Mouse (Mus musculus): ENCODE results near the gene Gm10024. TPM values are rescaled to one million over a fixed set of nuclear protein-coding genes. Genes with fewer than 3 reads are reported as not detected.

Gm10024 gene
- polyA plus RNA-seq (2015; fragmentation: Illumina TruSeq; extraction: RNeasy Lipid Tissue Mini Kit (QIAGEN cat#74804); ENCODE audit: insufficient read depth, low read depth, low replicate concordance) = not detected

DNA sequence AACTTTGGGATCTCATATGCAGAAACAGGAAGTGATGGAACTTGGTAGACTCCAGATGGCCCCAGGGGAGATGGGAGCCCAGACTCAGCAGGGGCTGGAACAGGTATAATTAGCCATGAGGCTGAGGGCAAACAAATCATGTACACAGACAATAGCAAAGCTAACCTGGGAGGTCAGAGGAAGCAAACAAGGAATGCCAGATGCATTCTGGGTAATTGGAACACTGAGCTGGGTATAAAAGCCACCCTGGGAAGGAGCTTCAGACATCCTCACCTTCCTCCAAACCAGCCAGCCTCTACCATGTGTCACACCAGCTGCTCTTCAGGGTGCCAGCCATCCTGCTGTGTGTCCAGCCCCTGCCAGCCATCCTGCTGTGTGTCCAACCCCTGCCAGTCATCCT, at the start of gene Gm10024:
TSS of gene Gm10024 (plus strand) at position 301 of the 400 bp plus-strand sequence.

GRCm38 (mm10) chr10:77685895-77686664, 25.2 kb upstream of the Gm10024 start, which contains the start of gene Tspear:
TSS of gene Tspear (plus strand) at chr10:77686569.

DNA sequence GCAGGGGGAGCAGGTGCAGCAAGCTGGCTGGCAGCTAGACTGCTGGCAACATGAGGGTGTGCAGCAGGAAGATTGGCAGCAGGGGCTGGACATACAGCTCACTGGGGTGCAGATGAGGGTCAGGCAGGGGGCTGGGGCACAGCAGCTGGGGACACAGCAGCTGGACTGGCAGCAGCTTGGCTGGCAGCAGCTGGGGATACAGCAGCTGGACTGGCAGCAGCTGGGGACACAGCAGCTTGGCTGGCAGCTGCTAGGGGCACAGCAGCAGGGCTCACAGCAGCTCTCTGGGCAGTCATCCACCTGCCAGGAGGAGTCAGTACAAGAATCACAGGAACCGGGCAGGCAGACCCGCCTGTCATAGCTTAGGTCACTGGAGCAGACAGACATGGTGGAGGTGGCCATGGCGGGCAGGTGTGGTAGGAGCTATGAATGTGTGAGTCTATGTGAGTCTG, 20.9 kb upstream of the Gm10024 start, which contains the start of gene Gm19402:
TSS of gene Gm19402 (minus strand) at position 402 of the 452 bp plus-strand sequence.

GRCm38 (mm10) chr10:77697133-77697532, 14.1 kb upstream of the Gm10024 start, which contains the start of gene Gm9508:
TSS of gene Gm9508 (minus strand) at chr10:77697233.

GRCm38 (mm10) chr10:77706326-77706725, 4.9 kb upstream of the Gm10024 start, which contains the start of gene Gm10272:
TSS of gene Gm10272 (plus strand) at chr10:77706626.

GRCm38 (mm10) chr10:77715507-77715906, 4.2 kb downstream of the Gm10024 start, which contains the start of gene Gm10142:
TSS of gene Gm10142 (plus strand) at chr10:77715807.

DNA sequence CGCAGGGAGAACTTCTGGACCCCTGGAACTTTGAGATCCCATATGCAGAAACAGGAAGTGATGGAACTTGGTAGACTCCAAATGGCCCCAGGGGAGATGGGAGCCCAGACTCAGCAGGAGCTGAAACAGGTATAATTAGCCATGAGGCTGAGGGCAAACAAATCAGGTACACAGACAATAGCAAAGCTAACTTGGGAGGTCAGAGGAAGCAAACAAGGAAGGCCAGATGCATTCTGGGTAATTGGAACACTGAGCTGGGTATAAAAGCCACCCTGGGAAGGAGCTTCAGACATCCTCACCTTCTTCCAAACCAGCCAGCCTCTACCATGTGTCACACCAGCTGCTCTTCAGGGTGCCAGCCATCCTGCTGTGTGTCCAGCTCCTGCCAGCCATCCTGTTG, 9.0 kb downstream of the Gm10024 start, which contains the start of gene Krtap12-1:
TSS of gene Krtap12-1 (plus strand) at position 301 of the 400 bp plus-strand sequence.

GRCm38 (mm10) chr10:77726186-77726585, 14.9 kb downstream of the Gm10024 start, which contains the start of gene Gm10100:
TSS of gene Gm10100 (plus strand) at chr10:77726486.

GRCm38 (mm10) chr10:77741924-77742688, 30.8 kb downstream of the Gm10024 start, which contains the start of gene Gm18596:
TSS of gene Gm18596 (minus strand) at chr10:77742638.

GRCm38 (mm10) chr10:77751254-77751653, 40.0 kb downstream of the Gm10024 start, which contains the start of gene Gm9736:
TSS of gene Gm9736 (minus strand) at chr10:77751354.

GRCm38 (mm10) chr10:77759582-77759981, 48.3 kb downstream of the Gm10024 start, which contains the start of gene Gm3233:
TSS of gene Gm3233 (minus strand) at chr10:77759682.

Other genes with a start within 250 kb of the Gm10024 start
- 5.0 TPM for gene Fam207a, start 195.7 kb upstream of the Gm10024 start, polyA plus RNA-seq (2015; fragmentation: Illumina TruSeq; extraction: RNeasy Lipid Tissue Mini Kit (QIAGEN cat#74804); ENCODE audit: insufficient read depth, low read depth, low replicate concordance)
- 2.8 TPM for gene Itgb2, start 181.2 kb upstream of the Gm10024 start, polyA plus RNA-seq (2015; fragmentation: Illumina TruSeq; extraction: RNeasy Lipid Tissue Mini Kit (QIAGEN cat#74804); ENCODE audit: insufficient read depth, low read depth, low replicate concordance)
- gene Pttg1ip, start 129.7 kb upstream of the Gm10024 start, polyA plus RNA-seq (2015; fragmentation: Illumina TruSeq; extraction: RNeasy Lipid Tissue Mini Kit (QIAGEN cat#74804); ENCODE audit: insufficient read depth, low read depth, low replicate concordance) = 43.2 TPM
- 25.0 TPM for gene Sumo3, start 105.4 kb upstream of the Gm10024 start, polyA plus RNA-seq (2015; fragmentation: Illumina TruSeq; extraction: RNeasy Lipid Tissue Mini Kit (QIAGEN cat#74804); ENCODE audit: insufficient read depth, low read depth, low replicate concordance)
- not detected for gene Gm49325, start 105.3 kb upstream of the Gm10024 start, polyA plus RNA-seq (2015; fragmentation: Illumina TruSeq; extraction: RNeasy Lipid Tissue Mini Kit (QIAGEN cat#74804); ENCODE audit: insufficient read depth, low read depth, low replicate concordance)
- 14.4 TPM for gene Ube2g2, start 89.2 kb upstream of the Gm10024 start, polyA plus RNA-seq (2015; fragmentation: Illumina TruSeq; extraction: RNeasy Lipid Tissue Mini Kit (QIAGEN cat#74804); ENCODE audit: insufficient read depth, low read depth, low replicate concordance)
- gene Tspear, start 24.9 kb upstream of the Gm10024 start, polyA plus RNA-seq (2015; fragmentation: Illumina TruSeq; extraction: RNeasy Lipid Tissue Mini Kit (QIAGEN cat#74804); ENCODE audit: insufficient read depth, low read depth, low replicate concordance) = not detected
- not detected for gene Gm19402, start 20.7 kb upstream of the Gm10024 start, polyA plus RNA-seq (2015; fragmentation: Illumina TruSeq; extraction: RNeasy Lipid Tissue Mini Kit (QIAGEN cat#74804); ENCODE audit: insufficient read depth, low read depth, low replicate concordance)
- not detected for gene Gm9508, start 14.2 kb upstream of the Gm10024 start, polyA plus RNA-seq (2015; fragmentation: Illumina TruSeq; extraction: RNeasy Lipid Tissue Mini Kit (QIAGEN cat#74804); ENCODE audit: insufficient read depth, low read depth, low replicate concordance)
- not detected for gene Gm10272, start 4.8 kb upstream of the Gm10024 start, polyA plus RNA-seq (2015; fragmentation: Illumina TruSeq; extraction: RNeasy Lipid Tissue Mini Kit (QIAGEN cat#74804); ENCODE audit: insufficient read depth, low read depth, low replicate concordance)
- not detected for gene Gm10142, start 4.3 kb downstream of the Gm10024 start, polyA plus RNA-seq (2015; fragmentation: Illumina TruSeq; extraction: RNeasy Lipid Tissue Mini Kit (QIAGEN cat#74804); ENCODE audit: insufficient read depth, low read depth, low replicate concordance)
- not detected for gene Krtap12-1, start 9.1 kb downstream of the Gm10024 start, polyA plus RNA-seq (2015; fragmentation: Illumina TruSeq; extraction: RNeasy Lipid Tissue Mini Kit (QIAGEN cat#74804); ENCODE audit: insufficient read depth, low read depth, low replicate concordance)
- gene Gm10100, start 15.0 kb downstream of the Gm10024 start, polyA plus RNA-seq (2015; fragmentation: Illumina TruSeq; extraction: RNeasy Lipid Tissue Mini Kit (QIAGEN cat#74804); ENCODE audit: insufficient read depth, low read depth, low replicate concordance) = not detected
- gene Gm18596, start 31.2 kb downstream of the Gm10024 start, polyA plus RNA-seq (2015; fragmentation: Illumina TruSeq; extraction: RNeasy Lipid Tissue Mini Kit (QIAGEN cat#74804); ENCODE audit: insufficient read depth, low read depth, low replicate concordance) = not detected
- not detected for gene Gm9736, start 39.9 kb downstream of the Gm10024 start, polyA plus RNA-seq (2015; fragmentation: Illumina TruSeq; extraction: RNeasy Lipid Tissue Mini Kit (QIAGEN cat#74804); ENCODE audit: insufficient read depth, low read depth, low replicate concordance)
- not detected for gene Gm3233, start 48.2 kb downstream of the Gm10024 start, polyA plus RNA-seq (2015; fragmentation: Illumina TruSeq; extraction: RNeasy Lipid Tissue Mini Kit (QIAGEN cat#74804); ENCODE audit: insufficient read depth, low read depth, low replicate concordance)
- gene Gm3238, start 59.9 kb downstream of the Gm10024 start, polyA plus RNA-seq (2015; fragmentation: Illumina TruSeq; extraction: RNeasy Lipid Tissue Mini Kit (QIAGEN cat#74804); ENCODE audit: insufficient read depth, low read depth, low replicate concordance) = not detected
- gene Gm7138, start 65.5 kb downstream of the Gm10024 start, polyA plus RNA-seq (2015; fragmentation: Illumina TruSeq; extraction: RNeasy Lipid Tissue Mini Kit (QIAGEN cat#74804); ENCODE audit: insufficient read depth, low read depth, low replicate concordance) = not detected
- not detected for gene Gm3250, start 71.1 kb downstream of the Gm10024 start, polyA plus RNA-seq (2015; fragmentation: Illumina TruSeq; extraction: RNeasy Lipid Tissue Mini Kit (QIAGEN cat#74804); ENCODE audit: insufficient read depth, low read depth, low replicate concordance)
- not detected for gene Gm7137, start 76.7 kb downstream of the Gm10024 start, polyA plus RNA-seq (2015; fragmentation: Illumina TruSeq; extraction: RNeasy Lipid Tissue Mini Kit (QIAGEN cat#74804); ENCODE audit: insufficient read depth, low read depth, low replicate concordance)
- not detected for gene Gm9639, start 83.6 kb downstream of the Gm10024 start, polyA plus RNA-seq (2015; fragmentation: Illumina TruSeq; extraction: RNeasy Lipid Tissue Mini Kit (QIAGEN cat#74804); ENCODE audit: insufficient read depth, low read depth, low replicate concordance)
- gene Gm19668, start 87.7 kb downstream of the Gm10024 start, polyA plus RNA-seq (2015; fragmentation: Illumina TruSeq; extraction: RNeasy Lipid Tissue Mini Kit (QIAGEN cat#74804); ENCODE audit: insufficient read depth, low read depth, low replicate concordance) = not detected
- gene Gm9507, start 100.4 kb downstream of the Gm10024 start, polyA plus RNA-seq (2015; fragmentation: Illumina TruSeq; extraction: RNeasy Lipid Tissue Mini Kit (QIAGEN cat#74804); ENCODE audit: insufficient read depth, low read depth, low replicate concordance) = not detected
- gene Gm2696, start 103.2 kb downstream of the Gm10024 start, polyA plus RNA-seq (2015; fragmentation: Illumina TruSeq; extraction: RNeasy Lipid Tissue Mini Kit (QIAGEN cat#74804); ENCODE audit: insufficient read depth, low read depth, low replicate concordance) = not detected
- not detected for gene Krtap10-4, start 115.6 kb downstream of the Gm10024 start, polyA plus RNA-seq (2015; fragmentation: Illumina TruSeq; extraction: RNeasy Lipid Tissue Mini Kit (QIAGEN cat#74804); ENCODE audit: insufficient read depth, low read depth, low replicate concordance)
- not detected for gene Krtap10-10, start 124.5 kb downstream of the Gm10024 start, polyA plus RNA-seq (2015; fragmentation: Illumina TruSeq; extraction: RNeasy Lipid Tissue Mini Kit (QIAGEN cat#74804); ENCODE audit: insufficient read depth, low read depth, low replicate concordance)
- not detected for gene Gm36176, start 135.3 kb downstream of the Gm10024 start, polyA plus RNA-seq (2015; fragmentation: Illumina TruSeq; extraction: RNeasy Lipid Tissue Mini Kit (QIAGEN cat#74804); ENCODE audit: insufficient read depth, low read depth, low replicate concordance)
- not detected for gene Gm10318, start 141.4 kb downstream of the Gm10024 start, polyA plus RNA-seq (2015; fragmentation: Illumina TruSeq; extraction: RNeasy Lipid Tissue Mini Kit (QIAGEN cat#74804); ENCODE audit: insufficient read depth, low read depth, low replicate concordance)
- gene Gm3285, start 150.5 kb downstream of the Gm10024 start, polyA plus RNA-seq (2015; fragmentation: Illumina TruSeq; extraction: RNeasy Lipid Tissue Mini Kit (QIAGEN cat#74804); ENCODE audit: insufficient read depth, low read depth, low replicate concordance) = not detected
- gene Lrrc3, start 191.1 kb downstream of the Gm10024 start, polyA plus RNA-seq (2015; fragmentation: Illumina TruSeq; extraction: RNeasy Lipid Tissue Mini Kit (QIAGEN cat#74804); ENCODE audit: insufficient read depth, low read depth, low replicate concordance) = 0.48 TPM